16 mouse cellular contexts compared by ENCODE assay signal in genomic region chr7:48981013-48981412, GRCm38 (mm10).
"Had no signal": no experiment of that assay in that cellular context is flagged by ENCODE, and none has a peak within 500 bp of the region (broad histone marks: within the 10 kb centered on the region; RNA-seq: fewer than 3 reads in every experiment).

No protein-coding gene starts in this region.

- H3K4me3 ChIP-seq: layer of hippocampus, adult 2 months; limb, embryonic 10.5 days; liver, embryonic 15.5 days; midbrain, embryonic 13.5 days had no signal

- H3K4me1 ChIP-seq: liver, embryonic 15.5 days had no signal

- DNase-seq: kidney, adult 18-20 months; kidney, postnatal 10 days; kidney, postnatal 4 days; lung, adult 2 months; lung, postnatal 36 days; retina, postnatal 1 day; right cerebral cortex, postnatal 4 days; spleen, adult 18-20 months; thymus, adult 2 months; thymus, postnatal 25 days had no signal

- H3K27ac ChIP-seq: layer of hippocampus, adult 2 months; limb, embryonic 10.5 days; liver, embryonic 15.5 days; midbrain, embryonic 13.5 days had no signal

- H3K4me2 ChIP-seq: liver, embryonic 11.5 days; liver, embryonic 15.5 days; midbrain, embryonic 13.5 days had no signal

- H3K9me3 ChIP-seq: limb, embryonic 10.5 days; liver, embryonic 15.5 days; midbrain, embryonic 13.5 days had no signal

- ATAC-seq: lung, postnatal 0 days; midbrain, embryonic 13.5 days had no signal

- H3K36me3 ChIP-seq: limb, embryonic 10.5 days; liver, embryonic 15.5 days; midbrain, embryonic 13.5 days had no signal

- H3K9ac ChIP-seq: liver, embryonic 15.5 days; midbrain, embryonic 13.5 days had no signal

- H3K27me3 ChIP-seq: midbrain, embryonic 13.5 days had no signal
